Mouse (Mus musculus) sigmoid colon, adult 10 weeks (tissue): Measurements from ENCODE around the gene C1s2. TPM values are rescaled to one million over a fixed set of nuclear protein-coding genes. Genes with fewer than 3 reads are reported as not detected.

ENCODE experiments used
- polyA plus RNA-seq: library from polyadenylated mRNA; stranded (reverse); fragments of 350-450 nt; fragmentation: Illumina TruSeq; extraction: RNeasy Lipid Tissue Mini Kit (QIAGEN cat#74804); gene quantifications from one replicate; pipeline ENCODE4 v1.2.3, GENCODE M21; 2014; ENCODE audit warnings: low read depth, low replicate concordance

Gene C1s2
- polyA plus RNA-seq: 0.16 TPM

DNA sequence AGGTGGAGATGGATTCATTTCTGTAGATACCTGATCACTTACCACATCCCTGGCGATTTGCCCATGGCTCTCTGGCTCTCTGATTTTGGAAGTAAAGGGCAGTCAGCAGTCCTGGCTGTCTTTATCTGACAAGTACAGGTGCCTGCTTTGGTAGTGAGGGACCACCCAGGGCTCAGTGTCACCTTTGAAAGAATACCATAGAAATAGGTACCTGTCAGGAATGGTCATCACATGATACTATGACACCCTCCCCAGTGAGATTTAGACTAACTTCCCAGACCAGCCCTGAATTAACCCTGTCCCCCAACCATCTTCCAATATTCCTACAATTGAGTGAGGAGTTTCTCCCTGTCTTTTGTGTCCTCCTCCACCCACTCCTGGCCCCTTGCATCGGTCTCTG, at the start of gene C1s2:
C1s2 (minus strand) TSS at position 101 of the 400 bp plus-strand sequence.

DNA sequence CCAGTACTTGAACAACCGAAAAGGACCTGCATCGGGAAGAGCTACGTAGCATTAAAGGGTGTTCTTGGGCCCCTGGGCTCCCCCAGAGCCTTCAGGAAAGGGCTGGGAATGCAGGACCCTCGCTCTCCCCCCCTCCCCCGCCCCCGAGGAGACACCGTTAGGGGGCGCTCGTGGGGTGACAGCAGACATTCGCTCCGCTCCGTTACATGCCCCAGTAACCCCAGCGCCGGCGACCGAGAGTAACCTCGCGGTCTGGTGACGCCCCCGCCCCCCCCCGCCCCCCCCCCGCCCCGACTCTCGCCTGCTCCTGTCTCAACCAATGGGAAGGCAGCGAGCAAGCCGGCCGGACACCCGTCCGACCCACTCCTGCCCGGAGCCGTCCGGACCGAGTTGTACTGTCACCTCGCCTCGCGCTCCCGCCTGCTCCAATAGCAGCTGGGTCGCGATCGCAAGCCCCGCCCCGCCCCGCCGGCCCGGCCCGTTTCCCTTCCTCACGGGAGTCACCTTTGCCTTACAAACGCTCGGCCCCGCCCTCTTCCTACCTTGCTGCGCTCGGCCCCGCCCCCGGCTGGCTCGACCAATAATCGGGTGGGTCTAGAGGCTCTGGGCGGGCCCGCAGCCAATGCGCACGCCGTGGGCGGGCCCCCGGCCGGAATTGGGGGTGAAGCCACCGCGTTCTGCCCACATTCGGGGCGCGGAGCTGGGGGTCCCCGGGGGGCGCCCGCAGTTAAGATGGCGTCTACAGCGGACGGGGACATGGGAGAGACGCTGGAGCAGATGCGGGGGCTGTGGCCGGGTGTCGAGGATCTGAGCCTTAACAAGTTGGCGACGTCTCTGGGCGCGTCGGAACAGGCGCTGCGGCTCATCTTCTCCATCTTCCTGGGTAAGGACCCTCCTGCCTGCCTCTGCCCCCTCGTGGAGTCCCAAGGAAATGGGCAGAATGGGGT, 26.9 kb upstream of the C1s2 start, which contains the start of gene Lpcat3:
Lpcat3 (plus strand) TSS at position 551 of the 947 bp plus-strand sequence.

Other genes starting within 250 kb of the C1s2 start
- gene Pex5, start 221.0 kb downstream of the C1s2 start, polyA plus RNA-seq: 6.4 TPM
- not detected for gene Clstn3, start 171.3 kb downstream of the C1s2 start, polyA plus RNA-seq
- gene C1rl, start 143.0 kb downstream of the C1s2 start, polyA plus RNA-seq: 1.1 TPM
- gene C1ra, start 123.7 kb downstream of the C1s2 start, polyA plus RNA-seq: 11.3 TPM
- 103 TPM for gene C1s1, start 93.7 kb downstream of the C1s2 start, polyA plus RNA-seq
- not detected for gene C1rb, start 65.8 kb downstream of the C1s2 start, polyA plus RNA-seq
- gene Lpcat3, start 26.9 kb upstream of the C1s2 start, polyA plus RNA-seq: 44.6 TPM
- 14.0 TPM for gene Emg1, start 76.1 kb upstream of the C1s2 start, polyA plus RNA-seq
- 30.3 TPM for gene Phb2, start 76.3 kb upstream of the C1s2 start, polyA plus RNA-seq
- 1.9 TPM for gene Ptpn6, start 102.6 kb upstream of the C1s2 start, polyA plus RNA-seq
- gene Grcc10, start 105.3 kb upstream of the C1s2 start, polyA plus RNA-seq: 3.7 TPM
- not detected for gene Gm45234, start 119.9 kb upstream of the C1s2 start, polyA plus RNA-seq
- gene Atn1, start 120.4 kb upstream of the C1s2 start, polyA plus RNA-seq: 0.63 TPM
- gene Eno2, start 133.6 kb upstream of the C1s2 start, polyA plus RNA-seq: 1.9 TPM
- gene Lrrc23, start 143.6 kb upstream of the C1s2 start, polyA plus RNA-seq: 0.32 TPM
- not detected for gene Spsb2, start 172.6 kb upstream of the C1s2 start, polyA plus RNA-seq
- 30.7 TPM for gene Tpi1, start 178.2 kb upstream of the C1s2 start, polyA plus RNA-seq
- gene Usp5, start 193.4 kb upstream of the C1s2 start, polyA plus RNA-seq: 25.3 TPM
- gene Cdca3, start 193.5 kb upstream of the C1s2 start, polyA plus RNA-seq: 3.8 TPM
- gene Gnb3, start 204.2 kb upstream of the C1s2 start, polyA plus RNA-seq: not detected
- gene P3h3, start 221.7 kb upstream of the C1s2 start, polyA plus RNA-seq: 0.60 TPM
- not detected for gene Gpr162, start 227.9 kb upstream of the C1s2 start, polyA plus RNA-seq